Mouse (Mus musculus): ENCODE data around the gene Nceh1. TPM values are rescaled to one million over a fixed set of nuclear protein-coding genes. Genes with fewer than 3 reads are reported as not detected.

The Nceh1 gene
- polyA plus RNA-seq, 1 experiment from 2014 or later: 6.7 TPM

GRCm38 (mm10) chr3:27247785-27248184 is 65.0 kb downstream of the Nceh1 start:
- Histone ChIP-seq H3K9me3 (ENCODE audit: control insufficient read depth, low read depth, low read length) (no peaks in the 10 kb centered on the region), H3K27me3 (ENCODE audit: control insufficient read depth, insufficient read depth, low read length) (no peaks in the 10 kb centered on the region), H3K27ac (ENCODE audit: low read length) (no peak overlapping the region), H3K4me1 (ENCODE audit: control insufficient read depth, insufficient read depth, low read length) (no peaks in the 10 kb centered on the region), H3K4me2 (replicated peaks; ENCODE audit: low read depth, low read length) (no peak overlapping the region), H3K36me3 (ENCODE audit: control insufficient read depth, insufficient read depth, low read length) (no peaks in the 10 kb centered on the region), H3K4me3 (ENCODE audit: low read depth, low read length) (no peak overlapping the region), H3K9ac (replicated peaks; ENCODE audit: low read depth, low read length) (no peak overlapping the region)
- 69% methylated on average over 1 of the region's 1 CpGs for WGBS
- no peak for ATAC-seq (ENCODE audit: insufficient number of reproducible peaks, insufficient read depth, low FRiP score, low read depth)

GRCm38 (mm10) chr3:27249030-27249429 is 66.3 kb downstream of the Nceh1 start:
- 88% methylated on average over 9 of the region's 9 CpGs for WGBS
- Histone ChIP-seq H3K36me3 (ENCODE audit: control insufficient read depth, insufficient read depth, low read length) (no peaks in the 10 kb centered on the region), H3K27me3 (ENCODE audit: control insufficient read depth, insufficient read depth, low read length) (no peaks in the 10 kb centered on the region), H3K27ac (ENCODE audit: low read length) (no peak overlapping the region), H3K9me3 (ENCODE audit: control insufficient read depth, low read depth, low read length) (no peaks in the 10 kb centered on the region), H3K9ac (replicated peaks; ENCODE audit: low read depth, low read length) (no peak overlapping the region), H3K4me3 (ENCODE audit: low read depth, low read length) (no peak overlapping the region), H3K4me1 (ENCODE audit: control insufficient read depth, insufficient read depth, low read length) (no peaks in the 10 kb centered on the region), H3K4me2 (replicated peaks; ENCODE audit: low read depth, low read length) (no peak overlapping the region)
- ATAC-seq (ENCODE audit: insufficient number of reproducible peaks, insufficient read depth, low FRiP score, low read depth): no peak

GRCm38 (mm10) chr3:27250936-27251335 is 68.2 kb downstream of the Nceh1 start:
- 41% methylated on average over 7 of the region's 7 CpGs for WGBS
- H3K4me3 ChIP-seq (ENCODE audit: low read depth, low read length): no peak overlapping the region

GRCm38 (mm10) chr3:27258461-27258860 is 75.7 kb downstream of the Nceh1 start:
- H3K9me3 ChIP-seq (ENCODE audit: control insufficient read depth, low read depth, low read length): no peaks in the 10 kb centered on the region
- no peak overlapping the region for H3K4me3 ChIP-seq (ENCODE audit: low read depth, low read length)
- H3K4me2 ChIP-seq (replicated peaks; ENCODE audit: low read depth, low read length): no peak overlapping the region
- H3K27ac ChIP-seq (ENCODE audit: low read length): no peak overlapping the region
- no peaks in the 10 kb centered on the region for H3K4me1 ChIP-seq (ENCODE audit: control insufficient read depth, insufficient read depth, low read length)
- WGBS: 90% methylated on average over 10 of the region's 10 CpGs
- no peak overlapping the region for H3K9ac ChIP-seq (replicated peaks; ENCODE audit: low read depth, low read length)
- H3K36me3 ChIP-seq (ENCODE audit: control insufficient read depth, insufficient read depth, low read length): no peaks in the 10 kb centered on the region
- ATAC-seq (ENCODE audit: insufficient number of reproducible peaks, insufficient read depth, low FRiP score, low read depth): no peak
- no peaks in the 10 kb centered on the region for H3K27me3 ChIP-seq (ENCODE audit: control insufficient read depth, insufficient read depth, low read length)

More at GRCm38 (mm10) chr3:27250936-27251335, 68.2 kb downstream of the Nceh1 start:
- H3K36me3 ChIP-seq (ENCODE audit: control insufficient read depth, insufficient read depth, low read length): no peaks in the 10 kb centered on the region
- no peaks in the 10 kb centered on the region for H3K4me1 ChIP-seq (ENCODE audit: control insufficient read depth, insufficient read depth, low read length)
- no peak overlapping the region for H3K9ac ChIP-seq (replicated peaks; ENCODE audit: low read depth, low read length)
- no peaks in the 10 kb centered on the region for H3K9me3 ChIP-seq (ENCODE audit: control insufficient read depth, low read depth, low read length)
- no peaks in the 10 kb centered on the region for H3K27me3 ChIP-seq (ENCODE audit: control insufficient read depth, insufficient read depth, low read length)
- ATAC-seq (ENCODE audit: insufficient number of reproducible peaks, insufficient read depth, low FRiP score, low read depth): no peak
- no peak overlapping the region for H3K4me2 ChIP-seq (replicated peaks; ENCODE audit: low read depth, low read length)
- H3K27ac ChIP-seq (ENCODE audit: low read length): no peak overlapping the region

- Histone ChIP-seq H3K9ac (replicated peaks; ENCODE audit: low read depth, low read length) (no peak overlapping the region), H3K27ac (ENCODE audit: low read length) (no peak overlapping the region), H3K4me1 (ENCODE audit: control insufficient read depth, insufficient read depth, low read length) (no peaks in the 10 kb centered on the region), H3K4me3 (ENCODE audit: low read depth, low read length) (no peak overlapping the region), H3K27me3 (ENCODE audit: control insufficient read depth, insufficient read depth, low read length) (no peaks in the 10 kb centered on the region), H3K36me3 (ENCODE audit: control insufficient read depth, insufficient read depth, low read length) (no peaks in the 10 kb centered on the region), H3K9me3 (ENCODE audit: control insufficient read depth, low read depth, low read length) (no peaks in the 10 kb centered on the region), H3K4me2 (replicated peaks; ENCODE audit: low read depth, low read length) (no peak overlapping the region)
- ATAC-seq (ENCODE audit: insufficient number of reproducible peaks, insufficient read depth, low FRiP score, low read depth): no peak
- 93% methylated on average over 2 of the region's 2 CpGs for WGBS
Observed at GRCm38 (mm10) chr3:27260393-27260792, 77.6 kb downstream of the Nceh1 start.

- 39% methylated on average over 5 of the region's 5 CpGs for WGBS
- Histone ChIP-seq H3K4me1 (ENCODE audit: control insufficient read depth, insufficient read depth, low read length) (peaks cover 7% of the 10 kb centered on the region; the same call in 1 of the 2 replicates), H3K9ac (replicated peaks; ENCODE audit: low read depth, low read length) (no peak overlapping the region), H3K9me3 (ENCODE audit: control insufficient read depth, low read depth, low read length) (no peaks in the 10 kb centered on the region), H3K4me2 (replicated peaks; ENCODE audit: low read depth, low read length) (no peak overlapping the region), H3K27ac (ENCODE audit: low read length) (no peak overlapping the region), H3K4me3 (ENCODE audit: low read depth, low read length) (no peak overlapping the region), H3K36me3 (ENCODE audit: control insufficient read depth, insufficient read depth, low read length) (no peaks in the 10 kb centered on the region), H3K27me3 (ENCODE audit: control insufficient read depth, insufficient read depth, low read length) (no peaks in the 10 kb centered on the region)
- no peak for ATAC-seq (ENCODE audit: insufficient number of reproducible peaks, insufficient read depth, low FRiP score, low read depth)
Observed at GRCm38 (mm10) chr3:27267327-27267726, 84.6 kb downstream of the Nceh1 start.

GRCm38 (mm10) chr3:27267887-27268286 is 85.1 kb downstream of the Nceh1 start:
- no peak overlapping the region for H3K27ac ChIP-seq (ENCODE audit: low read length)
- peaks cover 7% of the 10 kb centered on the region; the same call in 1 of the 2 replicates for H3K4me1 ChIP-seq (ENCODE audit: control insufficient read depth, insufficient read depth, low read length)
- H3K27me3 ChIP-seq (ENCODE audit: control insufficient read depth, insufficient read depth, low read length): no peaks in the 10 kb centered on the region
- 57% methylated on average over 4 of the region's 4 CpGs for WGBS
- H3K4me2 ChIP-seq (replicated peaks; ENCODE audit: low read depth, low read length): no peak overlapping the region
- H3K9ac ChIP-seq (replicated peaks; ENCODE audit: low read depth, low read length): no peak overlapping the region
- H3K36me3 ChIP-seq (ENCODE audit: control insufficient read depth, insufficient read depth, low read length): no peaks in the 10 kb centered on the region
- no peak for ATAC-seq (ENCODE audit: insufficient number of reproducible peaks, insufficient read depth, low FRiP score, low read depth)
- no peak overlapping the region for H3K4me3 ChIP-seq (ENCODE audit: low read depth, low read length)
- H3K9me3 ChIP-seq (ENCODE audit: control insufficient read depth, low read depth, low read length): no peaks in the 10 kb centered on the region

- no peak overlapping the region for H3K27ac ChIP-seq (ENCODE audit: low read length)
- 44% methylated on average over 4 of the region's 4 CpGs for WGBS
- no peak overlapping the region for H3K9ac ChIP-seq (replicated peaks; ENCODE audit: low read depth, low read length)
- peaks cover 7% of the 10 kb centered on the region; the same call in 1 of the 2 replicates for H3K4me1 ChIP-seq (ENCODE audit: control insufficient read depth, insufficient read depth, low read length)
- no peaks in the 10 kb centered on the region for H3K27me3 ChIP-seq (ENCODE audit: control insufficient read depth, insufficient read depth, low read length)
- H3K4me3 ChIP-seq (ENCODE audit: low read depth, low read length): no peak overlapping the region
- ATAC-seq (ENCODE audit: insufficient number of reproducible peaks, insufficient read depth, low FRiP score, low read depth): no peak
- no peak overlapping the region for H3K4me2 ChIP-seq (replicated peaks; ENCODE audit: low read depth, low read length)
- H3K9me3 ChIP-seq (ENCODE audit: control insufficient read depth, low read depth, low read length): no peaks in the 10 kb centered on the region
- no peaks in the 10 kb centered on the region for H3K36me3 ChIP-seq (ENCODE audit: control insufficient read depth, insufficient read depth, low read length)
Observed at GRCm38 (mm10) chr3:27269151-27269550, 86.4 kb downstream of the Nceh1 start.

Measured in stomach, embryonic 14.5 days (tissue).